Mouse (Mus musculus): Measurements from ENCODE around the gene Arhgef16.

Arhgef16 gene

GRCm38 (mm10) chr4:154283671-154284070, 17.8 kb downstream of the Arhgef16 start:
- DNase-seq = no peak

GRCm38 (mm10) chr4:154279481-154279880, 22.0 kb downstream of the Arhgef16 start:
- peak in 1 of 2 experiments; percentile 63 for DNase-seq

GRCm38 (mm10) chr4:154273000-154273399, 28.5 kb downstream of the Arhgef16 start:
- DNase-seq = peak; percentile 55 to 86

- peak; percentile 33 to 75 for DNase-seq
Observed at GRCm38 (mm10) chr4:154269520-154269919, 32.0 kb downstream of the Arhgef16 start.

- DNase-seq = no peak
Observed at GRCm38 (mm10) chr4:154267511-154267910, 34.0 kb downstream of the Arhgef16 start.

GRCm38 (mm10) chr4:154262071-154262470, 39.4 kb downstream of the Arhgef16 start:
- no peak for DNase-seq

- no peak for DNase-seq
Observed at GRCm38 (mm10) chr4:154260755-154261154, 40.7 kb downstream of the Arhgef16 start.

GRCm38 (mm10) chr4:154252537-154253255, 48.8 kb downstream of the Arhgef16 start:
- no peak for DNase-seq

- DNase-seq = no peak
Observed at GRCm38 (mm10) chr4:154249316-154249715, 52.2 kb downstream of the Arhgef16 start.

- DNase-seq = no peak
Observed at GRCm38 (mm10) chr4:154248092-154248805, 53.2 kb downstream of the Arhgef16 start.

GRCm38 (mm10) chr4:154247207-154248091, 54.0 kb downstream of the Arhgef16 start:
- DNase-seq = no peak

GRCm38 (mm10) chr4:154246115-154247040, 55.1 kb downstream of the Arhgef16 start:
- DNase-seq = peak; percentile 85 to 88

GRCm38 (mm10) chr4:154245342-154245741, 56.1 kb downstream of the Arhgef16 start:
- no peak for DNase-seq

- DNase-seq = no peak
Observed at GRCm38 (mm10) chr4:154240608-154241007, 60.9 kb downstream of the Arhgef16 start.

GRCm38 (mm10) chr4:154239199-154239598, 62.3 kb downstream of the Arhgef16 start:
- DNase-seq = no peak

- DNase-seq = no peak
Observed at GRCm38 (mm10) chr4:154237306-154237705, 64.2 kb downstream of the Arhgef16 start.

GRCm38 (mm10) chr4:154236893-154237292, 64.6 kb downstream of the Arhgef16 start:
- DNase-seq = no peak

- no peak for DNase-seq
Observed at GRCm38 (mm10) chr4:154236001-154236400, 65.5 kb downstream of the Arhgef16 start.

- no peak for DNase-seq
Observed at GRCm38 (mm10) chr4:154232295-154232694, 69.2 kb downstream of the Arhgef16 start.

GRCm38 (mm10) chr4:154231380-154231779, 70.1 kb downstream of the Arhgef16 start:
- no peak for DNase-seq

GRCm38 (mm10) chr4:154229569-154229968, 71.9 kb downstream of the Arhgef16 start:
- DNase-seq = no peak

Measured in kidney, postnatal 25 days (tissue).